Comparison of ENCODE assay signal across 12 mouse cellular contexts in the genomic region with DNA sequence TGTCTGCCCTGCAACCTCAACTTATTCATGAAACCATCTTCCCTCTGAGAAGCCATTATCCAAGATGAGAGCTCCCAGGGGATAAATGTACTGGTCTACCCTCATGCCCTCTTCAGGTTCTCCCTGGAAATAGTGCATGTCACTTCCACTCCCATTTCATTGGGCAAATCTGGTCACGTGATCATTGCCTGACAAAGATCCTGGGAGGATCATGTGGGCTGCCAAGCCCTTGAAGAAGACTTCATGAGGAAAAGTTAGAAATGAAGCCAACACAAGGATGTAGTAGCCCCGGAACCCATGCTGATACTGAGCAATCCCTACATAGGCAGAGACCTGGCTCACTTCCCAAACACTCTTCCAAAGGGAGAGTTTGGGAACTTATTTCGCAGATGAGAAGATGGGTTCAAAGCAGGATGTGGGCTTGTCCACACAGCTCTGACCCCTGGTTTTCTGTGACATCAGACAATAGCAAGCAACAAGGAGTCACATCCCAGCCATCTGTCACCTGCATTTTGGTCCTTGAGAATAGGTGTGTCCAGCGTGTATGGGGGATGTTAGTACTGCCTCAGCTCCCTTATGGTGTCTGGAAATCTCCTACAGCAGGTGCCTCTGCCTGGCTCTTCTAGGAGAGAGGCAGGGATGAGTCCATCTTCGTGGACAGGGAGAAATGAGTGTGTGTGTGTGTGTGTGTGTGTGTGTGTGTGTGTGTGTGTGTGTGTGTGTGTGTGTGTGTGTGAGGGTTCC. TPM values are rescaled to one million over a fixed set of nuclear protein-coding genes. Genes with fewer than 3 reads are reported as not detected.
DNase-seq lines count a peak whose midpoint lies in the region; ATAC-seq and TF ChIP-seq lines count a peak whose summit lies in the region.
"Had no signal": no experiment of that assay in that cellular context is flagged by ENCODE, and none has a peak within 500 bp of the region (broad histone marks: within the 10 kb centered on the region; RNA-seq: fewer than 3 reads in every experiment).

No protein-coding gene starts in this region.

- H3K4me2 ChIP-seq in heart, postnatal 0 days (ENCODE audit: low read depth, low read length): no peak overlapping the region
- H3K4me2 ChIP-seq in kidney, embryonic 16.5 days (replicated peaks; ENCODE audit: low read depth, low read length): no peak overlapping the region
- H3K4me2 ChIP-seq: midbrain, embryonic 11.5 days had no signal

- no peaks in the 10 kb centered on the region for H3K9me3 ChIP-seq in heart, postnatal 0 days (replicated peaks; ENCODE audit: control insufficient read depth, low read length)
- H3K9me3 ChIP-seq in kidney, embryonic 16.5 days (ENCODE audit: low read length): no peaks in the 10 kb centered on the region
- no peaks in the 10 kb centered on the region for H3K9me3 ChIP-seq in MEL (replicated peaks; ENCODE audit: insufficient read depth, low read length)

- no peak for TF ChIP-seq EP300 in heart, postnatal 0 days (IDR thresholded peaks at IDR 0.05; ENCODE audit: low read depth)
- TF ChIP-seq EP300 in MEL (IDR thresholded peaks at IDR 0.05; ENCODE audit: low read depth in 1 of 2, low read length in 2 of 2): no peak

- ATAC-seq in heart, postnatal 0 days (ENCODE audit: insufficient read depth, low read depth): no peak
- ATAC-seq in kidney, embryonic 16.5 days (ENCODE audit: low FRiP score, low TSS enrichment): no peak
- ATAC-seq: CD4-positive, CD25-positive, alpha-beta regulatory T cell, adult 4 months had no signal

- TF ChIP-seq RAD21 in MEL (IDR thresholded peaks at IDR 0.05; ENCODE audit: low read depth, low read length): no peak

- no peak for TF ChIP-seq POLR2A in MEL (IDR thresholded peaks at IDR 0.05; ENCODE audit: control insufficient read depth in 1 of 2, insufficient read depth in 1 of 2, low read depth in 1 of 2, low read length in 2 of 2, poor library complexity in 1 of 2)

- 62% methylated on average over 5 of the region's 5 CpGs for WGBS in heart, postnatal 0 days
- 76% methylated on average over 5 of the region's 5 CpGs for WGBS in kidney, embryonic 16.5 days

- H3K4me1 ChIP-seq in heart, postnatal 0 days (ENCODE audit: control insufficient read depth, insufficient read depth): peaks cover 26% of the 10 kb centered on the region
- H3K4me1 ChIP-seq in kidney, embryonic 16.5 days (ENCODE audit: insufficient read depth, low read length): peaks cover 26% of the 10 kb centered on the region
- H3K4me1 ChIP-seq in MEL (ENCODE audit: control insufficient read depth in 1 of 2, insufficient read depth in 2 of 2, low read length in 2 of 2): no peaks in the 10 kb centered on the region
- peaks cover 43% of the 10 kb centered on the region for H3K4me1 ChIP-seq in brown adipose tissue, adult 24 weeks (ENCODE audit: control insufficient read depth, insufficient read depth, insufficient read length, low read length)

- TF ChIP-seq CTCF in heart, postnatal 0 days (IDR thresholded peaks at IDR 0.05; ENCODE audit: low read depth): no peak
- TF ChIP-seq CTCF in MEL (IDR thresholded peaks at IDR 0.05 in 2 of 3, conservative IDR thresholded peaks at IDR 0.05 in 1 of 3; ENCODE audit: control insufficient read depth in 1 of 3, insufficient read depth in 1 of 3, low read depth in 2 of 3, low read length in 3 of 3, poor library complexity in 1 of 3, severe bottlenecking in 1 of 3): no peak

- DNase-seq in heart, postnatal 0 days (ENCODE audit: low spot score): no peak
- no peak for DNase-seq in heart, postnatal 14 days
- no peak for DNase-seq in kidney, adult 18-20 months
- no peak for DNase-seq in MEL (ENCODE audit: low read depth, low spot score)
- DNase-seq in left cerebral cortex, adult 18-20 months (ENCODE audit: low spot score in 2 of 2): no peak
- DNase-seq in ovary, adult 18-20 months (ENCODE audit: low spot score): no peak
- DNase-seq: thymus, postnatal 25 days had no signal

- H3K79me2 ChIP-seq in MEL (ENCODE audit: control insufficient read depth, insufficient read depth, low read length, poor library complexity): no peaks in the 10 kb centered on the region

- no peaks in the 10 kb centered on the region for H3K27me3 ChIP-seq in heart, postnatal 0 days (ENCODE audit: control insufficient read depth, insufficient read depth, low read length)
- H3K27me3 ChIP-seq in kidney, embryonic 16.5 days (ENCODE audit: insufficient read depth, low read length): no peaks in the 10 kb centered on the region
- H3K27me3 ChIP-seq in MEL (ENCODE audit: control insufficient read depth in 1 of 2, insufficient read depth in 2 of 2, low read length in 2 of 2): no peaks in the 10 kb centered on the region

- intact Hi-C loops in heart, postnatal 14 days (cut with DNase I): no loop called here

- no peak overlapping the region for H3K4me3 ChIP-seq in heart, postnatal 0 days (ENCODE audit: low read depth, low read length)
- H3K4me3 ChIP-seq in kidney, embryonic 16.5 days (ENCODE audit: low read length): no peak overlapping the region
- H3K4me3 ChIP-seq in MEL (ENCODE audit: control insufficient read depth in 1 of 2, insufficient read depth in 1 of 2, low read depth in 2 of 2, low read length in 2 of 2): no peak overlapping the region
- no peak overlapping the region for H3K4me3 ChIP-seq in brown adipose tissue, adult 24 weeks (ENCODE audit: insufficient read depth, low read depth, low read length)

- H3K36me3 ChIP-seq in heart, postnatal 0 days (replicated peaks; ENCODE audit: control insufficient read depth, insufficient read depth, low read length): peaks cover 13% of the 10 kb centered on the region; the same call in 1 of the 2 replicates
- peaks cover 25% of the 10 kb centered on the region for H3K36me3 ChIP-seq in kidney, embryonic 16.5 days (ENCODE audit: insufficient read depth, low read length)
- H3K36me3 ChIP-seq in MEL (ENCODE audit: control insufficient read depth in 1 of 2, insufficient read depth in 2 of 2, low read length in 2 of 2): no peaks in the 10 kb centered on the region

- no peak overlapping the region for H3K9ac ChIP-seq in heart, postnatal 0 days (replicated peaks; ENCODE audit: low read depth, low read length)
- no peak overlapping the region for H3K9ac ChIP-seq in kidney, embryonic 16.5 days (replicated peaks; ENCODE audit: low read length)
- H3K9ac ChIP-seq in MEL (ENCODE audit: control insufficient read depth, low read depth, low read length, poor library complexity, severe bottlenecking): no peak overlapping the region
- H3K9ac ChIP-seq: liver, embryonic 14.5 days had no signal

- peak overlapping the region; percentile 97 for H3K27ac ChIP-seq in heart, postnatal 0 days (ENCODE audit: low read depth)
- H3K27ac ChIP-seq in kidney, embryonic 16.5 days (ENCODE audit: low read length): peak overlapping the region; percentile 96
- no peak overlapping the region for H3K27ac ChIP-seq in MEL (ENCODE audit: control insufficient read depth, low read depth, low read length)
- H3K27ac ChIP-seq in brown adipose tissue, adult 24 weeks (replicated peaks; ENCODE audit: low read depth, low read length): peak overlapping the region; percentile 97
- H3K27ac ChIP-seq: liver, embryonic 14.5 days had no signal

TF ChIP-seq in MEL, 35 proteins besides CTCF, POLR2A, EP300 and RAD21:
- peak; percentile 35; the same call in 1 of the 2 replicates for TF ChIP-seq USF1 (IDR thresholded peaks at IDR 0.05; ENCODE audit: low read depth, low read length)
- TF ChIP-seq GABPA (IDR thresholded peaks at IDR 0.05; ENCODE audit: low read depth, low read length): no peak

RNA-seq across cellular contexts. Expression of gene Dhrs3, which starts 36.2 kb away (rescaled TPM):
- total RNA-seq in heart, postnatal 0 days (2014; rRNA removed; ENCODE audit: low replicate concordance): 17.3 and 45.0 TPM in 2 replicates
- 39.0 and 46.6 TPM in 2 replicates for polyA plus RNA-seq in heart, postnatal 0 days (2015; fragmentation: Nextera tagmentation; extraction: Ambion mirVana)
- 100 to 1,000 TPM; 102 to 105 TPM for total RNA-seq in heart, postnatal 14 days (2021)
- 210 and 217 TPM in 2 replicates for polyA plus RNA-seq in kidney, embryonic 16.5 days (2015; fragmentation: Nextera tagmentation; extraction: Ambion mirVana)
- total RNA-seq in MEL (2012; rRNA removed): 0.89 and 2.1 TPM in 2 replicates
- 1 to 10 TPM in 1 of 2 experiments, not detected in 1; 2.2 TPM for polyA plus RNA-seq in MEL (2012; ENCODE audit: insufficient read depth in 1 of 2, insufficient read length in 2 of 2, low read depth in 1 of 2, low replicate concordance in 2 of 2, missing spikeins in 1 of 2)
- 167 and 202 TPM in 2 replicates for polyA plus RNA-seq in brown adipose tissue, adult 24 weeks (2012; ENCODE audit: insufficient read depth, insufficient read length, missing spikeins)
- 10 to 100 TPM; 32.3 to 34.8 TPM for total RNA-seq in left cerebral cortex, adult 18-20 months (2021)
